Mouse (Mus musculus): ENCODE data around the gene Wwc2. TPM values are rescaled to one million over a fixed set of nuclear protein-coding genes. Genes with fewer than 3 reads are reported as not detected.

The Wwc2 gene
- polyA plus RNA-seq (2015; fragmentation: Nextera tagmentation; extraction: Ambion mirVana) = 8.0 and 8.5 TPM in 2 replicates

DNA sequence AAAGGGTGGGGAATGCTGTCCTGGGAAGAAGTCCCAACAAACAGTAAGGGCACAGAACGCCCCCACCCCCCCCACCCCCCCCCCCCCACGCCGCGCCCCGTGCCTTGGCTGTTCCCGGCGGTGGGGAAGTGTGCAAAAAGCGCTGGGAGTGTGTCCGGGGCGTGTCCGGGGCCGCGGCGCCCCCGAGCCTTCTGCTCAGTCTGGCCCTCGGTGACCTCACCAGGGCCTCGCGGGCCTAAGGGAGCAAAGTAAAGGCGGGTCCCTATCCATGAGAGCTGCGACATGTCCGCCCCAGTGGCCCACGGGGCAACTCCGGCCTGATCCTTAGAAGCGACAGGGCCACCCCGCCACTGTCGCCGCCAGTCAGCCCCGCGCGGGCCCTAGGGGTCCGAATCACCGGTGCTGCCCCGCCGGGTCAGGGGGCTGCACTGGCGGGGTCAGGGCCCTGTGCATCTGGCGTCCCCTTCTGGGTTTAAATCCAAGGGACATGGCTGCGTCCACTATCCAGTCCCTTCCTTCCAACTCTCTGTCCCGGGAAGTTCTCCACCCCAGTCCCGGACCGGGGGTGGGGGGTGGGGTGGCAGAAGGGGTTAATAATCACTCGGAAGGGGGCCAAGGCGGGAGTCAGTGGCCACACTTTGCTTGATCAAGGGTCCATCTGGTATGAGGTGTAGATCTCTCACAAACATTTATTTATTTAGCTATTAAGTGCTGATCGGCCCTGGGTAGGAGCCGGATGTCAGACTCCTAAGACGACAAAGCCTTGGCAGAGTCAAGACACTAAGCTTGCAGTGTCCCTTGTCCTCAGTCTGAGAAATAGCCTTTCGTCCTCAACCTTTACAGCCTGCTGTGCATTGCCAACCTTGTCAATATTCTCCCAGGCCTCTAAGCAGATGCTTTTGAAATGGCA is at the start of gene Wwc2:
Wwc2 (minus strand) TSS at position 14 of the 910 bp plus-strand sequence.
- H3K27me3 ChIP-seq (replicated peaks) = no peaks in the 10 kb centered on the region

DNA sequence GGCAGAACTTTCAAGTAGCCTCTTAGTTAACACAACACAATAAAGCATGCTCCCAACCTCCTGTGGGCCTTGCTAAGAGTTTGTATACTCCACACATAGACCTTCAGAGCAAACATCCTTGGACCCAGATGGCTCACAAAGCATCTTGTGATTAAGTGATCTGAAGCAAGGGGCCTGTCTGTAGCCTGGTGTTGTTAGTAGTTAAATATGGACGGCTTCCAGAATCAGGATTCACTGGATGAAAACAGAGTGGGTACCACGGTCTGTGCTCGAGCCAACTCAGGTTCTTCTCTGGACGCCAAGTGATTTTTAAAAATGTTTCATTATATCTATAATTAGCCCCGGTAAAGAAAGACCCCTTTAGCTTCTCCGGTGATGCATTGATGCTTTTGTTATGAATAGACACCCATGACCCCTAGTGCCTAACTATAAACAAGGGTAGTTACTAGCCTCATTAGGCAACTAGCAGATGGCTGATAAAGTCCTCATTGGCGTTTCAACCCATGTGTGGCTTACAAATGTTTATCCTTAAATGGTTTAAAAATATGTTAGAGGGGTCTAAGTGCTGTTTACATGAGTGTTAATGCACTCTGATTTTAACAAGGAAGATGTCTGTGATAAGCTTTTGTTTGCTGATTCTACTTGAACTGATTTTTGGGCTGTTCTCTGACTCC is 47.7 kb upstream of the Wwc2 start:
- Histone ChIP-seq H3K9me3 (no peaks in the 10 kb centered on the region), H3K4me1 (replicated peaks) (0 out of 2 replicates have a peak, but pooled peaks cover 2% of the 10 kb centered on the region), H3K4me3 (replicated peaks) (no peak overlapping the region), H3K4me2 (replicated peaks) (no peak overlapping the region), H3K36me3 (no peaks in the 10 kb centered on the region), H3K27ac (no peak overlapping the region), H3K27me3 (replicated peaks) (no peaks in the 10 kb centered on the region), H3K9ac (no peak overlapping the region)
- 51% methylated on average over 7 of the region's 7 CpGs for WGBS
- no peak for ATAC-seq

More for the DNA sequence above, at the start of gene Wwc2:
- WGBS = 3% methylated on average over 46 of the region's 46 CpGs
- Histone ChIP-seq H3K4me2 (replicated peaks) (peak within 1 kb of the TSS; percentile 94), H3K4me3 (replicated peaks) (peak within 1 kb of the TSS; percentile 88), H3K9ac (peak within 1 kb of the TSS; percentile 91), H3K9me3 (no peaks in the 10 kb centered on the region), H3K27ac (peak within 1 kb of the TSS; percentile 95), H3K4me1 (replicated peaks) (peaks cover 21% of the 10 kb centered on the region), H3K36me3 (no peaks in the 10 kb centered on the region)
- peak; percentile 76 for ATAC-seq

DNA sequence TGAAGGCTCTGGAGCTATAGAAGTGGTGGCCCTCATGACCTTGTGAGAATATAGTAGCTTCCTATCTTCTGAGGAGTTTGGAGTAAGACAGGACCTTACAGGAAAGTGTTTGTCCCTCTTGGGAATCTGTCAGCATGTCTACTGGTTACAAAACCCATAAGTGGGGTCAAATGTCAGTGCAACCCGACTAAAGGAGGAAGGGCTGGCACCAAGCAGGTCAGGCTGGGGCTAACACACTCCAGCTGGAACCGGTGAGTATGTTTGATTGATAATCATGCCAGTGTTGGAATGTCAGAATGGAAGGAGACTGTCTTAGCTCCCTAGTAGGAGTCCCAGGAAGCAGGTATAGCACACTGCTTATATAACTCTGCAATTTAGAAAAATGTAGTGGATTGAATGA is 41.3 kb upstream of the Wwc2 start:
- H3K4me3 ChIP-seq (replicated peaks) = no peak overlapping the region
- H3K4me2 ChIP-seq (replicated peaks) = no peak overlapping the region
- no peaks in the 10 kb centered on the region for H3K36me3 ChIP-seq
- H3K9me3 ChIP-seq = no peaks in the 10 kb centered on the region
- H3K9ac ChIP-seq = no peak overlapping the region
- no peak overlapping the region for H3K27ac ChIP-seq
- ATAC-seq = no peak
- no peaks in the 10 kb centered on the region for H3K27me3 ChIP-seq (replicated peaks)
- 20% methylated on average over 2 of the region's 2 CpGs for WGBS
- H3K4me1 ChIP-seq (replicated peaks) = no peaks in the 10 kb centered on the region

DNA sequence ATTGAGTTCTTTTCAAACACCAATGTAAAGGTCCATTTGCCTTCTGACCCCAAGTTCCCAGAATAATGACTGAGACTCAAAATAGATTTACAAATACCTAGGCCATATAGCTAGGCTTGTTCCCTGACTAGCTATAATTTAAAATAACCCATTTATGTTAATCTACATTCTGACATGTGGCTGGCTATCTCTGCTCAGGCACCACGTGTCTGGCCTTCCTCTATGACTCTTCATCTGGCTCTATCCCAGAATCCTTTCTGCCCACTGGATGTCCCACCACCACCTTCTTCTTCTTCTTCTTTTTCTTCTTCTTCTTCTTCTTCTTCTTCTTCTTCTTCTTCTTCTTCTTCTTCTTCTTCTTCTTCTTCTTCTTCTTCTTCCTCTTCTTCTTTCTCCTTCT is 39.9 kb upstream of the Wwc2 start:
- WGBS = 77% methylated on average over 1 of the region's 1 CpGs
- Histone ChIP-seq H3K27me3 (replicated peaks) (no peaks in the 10 kb centered on the region), H3K9me3 (no peaks in the 10 kb centered on the region), H3K4me2 (replicated peaks) (no peak overlapping the region), H3K9ac (no peak overlapping the region), H3K4me3 (replicated peaks) (no peak overlapping the region), H3K27ac (no peak overlapping the region), H3K4me1 (replicated peaks) (no peaks in the 10 kb centered on the region), H3K36me3 (no peaks in the 10 kb centered on the region)
- ATAC-seq = no peak

DNA sequence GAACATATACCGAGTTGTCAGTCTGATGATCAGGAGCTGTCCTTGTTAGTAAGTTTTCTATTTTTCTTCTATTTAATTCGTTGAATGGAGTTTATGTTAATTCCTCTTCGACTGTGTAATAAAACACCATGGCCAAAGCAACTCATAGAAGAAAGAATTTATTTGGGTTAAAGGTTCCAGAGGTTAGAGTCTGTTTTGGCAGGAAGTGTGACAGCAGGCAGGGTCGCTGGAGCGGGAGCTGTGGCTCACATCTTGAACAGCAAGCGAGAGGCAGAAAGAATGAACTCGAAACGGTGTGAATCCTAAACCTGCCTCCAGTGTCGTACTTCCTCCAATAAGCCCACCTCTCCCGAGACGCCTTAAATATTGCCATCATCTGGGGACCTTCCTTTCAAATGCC is 36.1 kb upstream of the Wwc2 start:
- no peaks in the 10 kb centered on the region for H3K9me3 ChIP-seq
- no peak for ATAC-seq
- WGBS = 61% methylated on average over 11 of the region's 11 CpGs

DNA sequence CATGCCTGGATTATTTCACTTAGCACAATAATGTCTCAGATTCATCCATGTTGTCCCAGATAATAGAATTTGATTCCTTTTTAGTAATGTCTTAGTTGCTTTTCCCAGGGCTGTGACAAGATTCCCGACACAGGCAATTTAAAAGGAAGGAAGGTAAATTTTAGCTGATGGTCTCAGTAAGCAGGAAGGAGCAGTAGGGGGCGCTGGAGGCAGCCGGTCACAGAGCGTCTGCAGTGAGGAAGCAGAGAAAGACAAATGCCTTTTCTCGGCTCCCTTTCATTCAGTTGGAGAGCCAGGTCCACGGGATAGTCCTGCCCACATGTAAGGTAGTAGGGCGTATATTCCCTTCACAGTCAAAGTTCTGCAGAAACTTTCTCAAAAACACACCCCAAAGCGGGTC is 32.5 kb upstream of the Wwc2 start:
- Histone ChIP-seq H3K36me3 (no peaks in the 10 kb centered on the region), H3K9me3 (no peaks in the 10 kb centered on the region), H3K4me2 (replicated peaks) (no peak overlapping the region), H3K27me3 (replicated peaks) (no peaks in the 10 kb centered on the region), H3K4me1 (replicated peaks) (no peaks in the 10 kb centered on the region), H3K27ac (no peak overlapping the region), H3K4me3 (replicated peaks) (no peak overlapping the region), H3K9ac (no peak overlapping the region)
- ATAC-seq = no peak
- WGBS = 78% methylated on average over 8 of the region's 8 CpGs

More for the DNA sequence above, 36.1 kb upstream of the Wwc2 start:
- Histone ChIP-seq H3K36me3 (no peaks in the 10 kb centered on the region), H3K9ac (no peak overlapping the region), H3K4me3 (replicated peaks) (no peak overlapping the region), H3K27me3 (replicated peaks) (no peaks in the 10 kb centered on the region), H3K4me1 (replicated peaks) (no peaks in the 10 kb centered on the region), H3K4me2 (replicated peaks) (no peak overlapping the region), H3K27ac (no peak overlapping the region)

DNA sequence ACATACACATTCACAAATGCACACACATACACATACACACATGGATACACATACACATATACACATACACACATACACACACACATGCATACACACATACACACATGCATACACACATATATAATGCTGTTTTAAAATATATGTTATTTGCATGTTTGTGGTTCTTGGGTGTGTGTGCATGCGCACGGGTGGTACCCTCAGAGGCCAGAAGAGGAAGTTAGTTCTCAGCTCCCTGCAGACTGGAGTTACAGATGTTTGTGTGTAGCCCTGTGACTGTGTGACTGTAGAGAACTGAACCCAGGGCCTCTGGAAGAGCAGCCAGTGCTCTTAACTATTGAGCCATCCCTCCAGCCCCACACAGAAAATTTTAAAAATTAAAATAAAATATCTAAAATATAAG is 29.0 kb upstream of the Wwc2 start:
- no peaks in the 10 kb centered on the region for H3K36me3 ChIP-seq
- WGBS = 75% methylated on average over 2 of the region's 2 CpGs
- H3K4me2 ChIP-seq (replicated peaks) = no peak overlapping the region
- ATAC-seq = no peak
- no peak overlapping the region for H3K9ac ChIP-seq
- H3K4me3 ChIP-seq (replicated peaks) = no peak overlapping the region
- no peaks in the 10 kb centered on the region for H3K9me3 ChIP-seq
- H3K27ac ChIP-seq = no peak overlapping the region
- no peaks in the 10 kb centered on the region for H3K4me1 ChIP-seq (replicated peaks)
- H3K27me3 ChIP-seq (replicated peaks) = no peaks in the 10 kb centered on the region

DNA sequence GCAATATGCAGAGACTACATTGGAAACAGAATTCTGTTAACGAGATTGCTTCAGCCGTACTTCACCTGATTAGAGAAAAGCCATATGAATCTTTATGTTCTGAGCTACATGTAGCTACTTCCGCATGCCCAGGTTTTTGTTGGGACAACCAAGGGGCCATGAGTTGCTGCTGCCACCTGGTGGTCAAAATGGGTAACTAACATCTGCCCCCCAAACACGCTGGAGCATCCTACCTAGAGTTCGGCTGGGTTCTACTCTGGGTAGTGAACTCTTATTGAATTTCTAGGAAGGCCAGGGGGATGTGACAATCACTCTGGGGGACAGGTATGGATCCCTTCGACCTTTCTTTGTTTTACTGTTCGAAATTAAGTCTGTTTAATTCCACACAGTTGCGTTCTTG is 25.8 kb upstream of the Wwc2 start:
- Histone ChIP-seq H3K4me2 (replicated peaks) (no peak overlapping the region), H3K4me3 (replicated peaks) (no peak overlapping the region), H3K36me3 (no peaks in the 10 kb centered on the region), H3K9me3 (no peaks in the 10 kb centered on the region), H3K4me1 (replicated peaks) (no peaks in the 10 kb centered on the region), H3K27ac (no peak overlapping the region), H3K9ac (no peak overlapping the region), H3K27me3 (replicated peaks) (no peaks in the 10 kb centered on the region)
- peak; percentile 58; the same call in 1 of the 2 replicates for ATAC-seq
- 20% methylated on average over 8 of the region's 8 CpGs for WGBS

DNA sequence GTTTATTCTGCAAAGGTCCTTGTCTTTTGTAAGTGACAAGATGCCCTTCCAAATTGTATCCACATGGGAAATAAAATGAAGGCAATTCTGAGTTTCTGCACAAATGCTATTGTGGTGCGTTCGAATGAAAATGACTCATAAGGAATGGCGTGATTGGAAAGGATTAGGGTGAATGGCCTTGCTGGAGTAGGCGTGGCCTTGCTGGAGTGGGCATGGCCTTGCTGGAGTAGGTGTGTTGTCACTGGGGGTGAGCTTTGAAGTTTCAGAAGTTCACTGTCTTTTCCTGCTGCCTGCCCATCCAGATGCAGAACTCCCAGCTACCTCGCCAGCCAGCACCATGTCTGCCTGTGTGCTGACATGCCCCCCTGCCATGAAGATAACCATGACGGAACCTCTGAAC is 23.7 kb upstream of the Wwc2 start:
- WGBS = 92% methylated on average over 6 of the region's 6 CpGs
- ATAC-seq = no peak
- Histone ChIP-seq H3K4me3 (replicated peaks) (no peak overlapping the region), H3K4me1 (replicated peaks) (no peaks in the 10 kb centered on the region), H3K36me3 (no peaks in the 10 kb centered on the region), H3K9me3 (no peaks in the 10 kb centered on the region), H3K9ac (no peak overlapping the region), H3K4me2 (replicated peaks) (no peak overlapping the region), H3K27me3 (replicated peaks) (no peaks in the 10 kb centered on the region), H3K27ac (no peak overlapping the region)

DNA sequence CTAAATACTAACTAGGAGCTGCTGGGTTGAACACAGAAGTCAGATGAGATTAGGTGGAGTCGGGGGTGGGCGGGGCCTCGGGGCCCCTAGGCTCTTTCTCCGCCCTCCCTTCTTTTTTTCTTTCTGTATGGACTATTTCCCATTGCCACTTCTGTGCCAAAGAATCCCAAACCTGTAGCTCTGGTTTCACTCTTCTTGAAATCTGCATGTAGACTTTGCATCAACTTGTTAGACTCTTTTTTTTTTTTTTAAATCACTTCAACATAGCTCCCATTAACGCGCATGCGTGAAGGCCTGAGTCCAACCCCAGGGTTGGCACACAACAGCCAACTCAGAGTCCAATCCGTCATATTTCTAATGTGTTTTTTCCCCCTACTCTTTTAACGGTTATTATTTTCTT is 22.6 kb upstream of the Wwc2 start:
- Histone ChIP-seq H3K4me2 (replicated peaks) (no peak overlapping the region), H3K9me3 (no peaks in the 10 kb centered on the region), H3K27ac (no peak overlapping the region), H3K4me3 (replicated peaks) (no peak overlapping the region), H3K27me3 (replicated peaks) (no peaks in the 10 kb centered on the region), H3K4me1 (replicated peaks) (no peaks in the 10 kb centered on the region), H3K36me3 (no peaks in the 10 kb centered on the region), H3K9ac (no peak overlapping the region)
- no peak for ATAC-seq
- 88% methylated on average over 9 of the region's 9 CpGs for WGBS

DNA sequence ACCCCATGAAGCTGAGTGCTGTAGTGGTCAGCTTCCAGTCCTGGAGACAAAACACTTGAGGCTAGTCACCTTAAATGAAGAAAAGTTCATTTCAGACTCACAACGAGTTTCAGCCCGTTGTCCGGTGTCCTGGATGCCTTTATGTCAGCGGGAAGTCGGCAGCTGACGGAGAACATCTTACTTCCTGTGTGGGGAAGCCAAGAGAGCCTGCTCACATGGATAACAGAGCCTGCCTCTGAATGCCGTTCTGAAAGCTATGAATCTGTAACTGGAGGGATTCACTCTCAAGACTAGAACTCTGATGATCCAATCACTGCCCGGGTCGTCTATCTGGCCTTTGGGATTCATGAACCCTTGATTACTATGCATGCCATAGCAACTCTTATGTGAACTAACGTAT is 21.1 kb upstream of the Wwc2 start:
- ATAC-seq = no peak
- Histone ChIP-seq H3K9me3 (no peaks in the 10 kb centered on the region), H3K4me1 (replicated peaks) (no peaks in the 10 kb centered on the region), H3K36me3 (no peaks in the 10 kb centered on the region), H3K4me3 (replicated peaks) (no peak overlapping the region), H3K27me3 (replicated peaks) (no peaks in the 10 kb centered on the region), H3K4me2 (replicated peaks) (no peak overlapping the region), H3K27ac (no peak overlapping the region), H3K9ac (no peak overlapping the region)
- WGBS = 71% methylated on average over 10 of the region's 10 CpGs

DNA sequence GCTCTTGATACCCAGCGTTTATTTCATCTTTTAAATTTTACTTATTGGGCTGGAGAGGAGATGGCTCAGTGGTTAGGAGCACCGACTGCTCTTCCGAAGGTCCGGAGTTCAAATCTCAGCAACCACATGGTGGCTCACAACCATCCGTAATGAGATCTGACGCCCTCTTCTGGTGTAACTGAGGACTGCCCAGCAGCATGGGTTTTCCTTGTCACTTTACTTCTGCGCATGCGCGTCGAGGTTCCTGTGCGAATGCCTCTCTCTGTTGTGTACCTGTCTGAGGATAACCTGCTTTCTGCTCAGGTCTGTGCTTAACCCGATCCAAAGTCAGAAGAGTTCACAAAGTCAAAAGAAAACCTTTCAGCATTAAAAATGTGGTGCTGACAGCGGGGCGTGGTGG is 20.3 kb upstream of the Wwc2 start:
- H3K9ac ChIP-seq = no peak overlapping the region
- WGBS = 81% methylated on average over 14 of the region's 14 CpGs
- no peaks in the 10 kb centered on the region for H3K27me3 ChIP-seq (replicated peaks)

More for the DNA sequence above, 20.3 kb upstream of the Wwc2 start:
- Histone ChIP-seq H3K4me2 (replicated peaks) (no peak overlapping the region), H3K4me1 (replicated peaks) (no peaks in the 10 kb centered on the region), H3K27ac (no peak overlapping the region), H3K9me3 (no peaks in the 10 kb centered on the region), H3K4me3 (replicated peaks) (no peak overlapping the region), H3K36me3 (no peaks in the 10 kb centered on the region)
- ATAC-seq = no peak

Data from intestine, embryonic 15.5 days (tissue).